Mouse (Mus musculus): Measurements from ENCODE around the gene Efl1. TPM values are rescaled to one million over a fixed set of nuclear protein-coding genes. Genes with fewer than 3 reads are reported as not detected.
"Not testable (repeated sequence)": the region's sequence is repeated elsewhere in the genome, so short reads cannot be mapped to it uniquely, and the experiment has no call there.

Efl1 gene
- polyA plus RNA-seq, 1 experiment from 2014 or later: 19.3 TPM

DNA sequence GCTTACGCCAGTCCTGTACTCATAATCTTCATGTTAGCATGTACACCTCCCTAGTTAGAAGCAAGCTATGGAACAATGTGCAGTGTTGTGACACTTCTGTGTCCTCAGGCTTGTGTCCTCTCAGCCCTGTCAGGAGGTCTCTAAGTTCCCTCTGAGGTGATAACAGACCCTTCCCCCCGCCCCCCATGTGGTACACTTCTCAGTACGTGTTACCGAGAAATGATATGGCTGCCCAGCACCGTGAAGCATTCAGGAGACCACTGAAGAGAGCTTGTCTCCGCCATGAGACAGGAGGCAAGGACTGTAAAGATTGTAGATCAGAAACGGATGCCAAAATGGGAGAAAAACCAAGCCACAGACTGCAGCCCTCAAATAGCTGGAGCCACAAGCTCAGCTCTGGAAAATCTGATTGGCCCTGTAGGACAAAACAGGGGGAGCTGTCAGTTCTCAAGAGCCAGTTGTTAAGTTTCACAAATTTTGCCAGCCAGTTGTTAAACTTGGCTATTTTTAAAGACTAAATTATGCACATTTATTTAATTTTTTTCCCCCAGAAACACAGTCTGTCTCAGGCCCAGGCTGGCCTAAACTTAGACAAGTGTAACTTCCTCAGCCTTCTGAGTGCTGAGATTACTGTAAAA lies 74.2 kb downstream of the Efl1 start:
- H3K4me2 ChIP-seq (replicated peaks): no peak overlapping the region
- no peaks in the 10 kb centered on the region for H3K27me3 ChIP-seq
- no peaks in the 10 kb centered on the region for H3K9me3 ChIP-seq (replicated peaks)
- H3K36me3 ChIP-seq: no peaks in the 10 kb centered on the region
- WGBS: 73% methylated on average over 7 of the region's 7 CpGs
- no peak for ATAC-seq (ENCODE audit: low FRiP score)
- no peak overlapping the region for H3K9ac ChIP-seq
- peaks cover 11% of the 10 kb centered on the region for H3K4me1 ChIP-seq
- H3K4me3 ChIP-seq: no peak overlapping the region
- H3K27ac ChIP-seq: no peak overlapping the region

DNA sequence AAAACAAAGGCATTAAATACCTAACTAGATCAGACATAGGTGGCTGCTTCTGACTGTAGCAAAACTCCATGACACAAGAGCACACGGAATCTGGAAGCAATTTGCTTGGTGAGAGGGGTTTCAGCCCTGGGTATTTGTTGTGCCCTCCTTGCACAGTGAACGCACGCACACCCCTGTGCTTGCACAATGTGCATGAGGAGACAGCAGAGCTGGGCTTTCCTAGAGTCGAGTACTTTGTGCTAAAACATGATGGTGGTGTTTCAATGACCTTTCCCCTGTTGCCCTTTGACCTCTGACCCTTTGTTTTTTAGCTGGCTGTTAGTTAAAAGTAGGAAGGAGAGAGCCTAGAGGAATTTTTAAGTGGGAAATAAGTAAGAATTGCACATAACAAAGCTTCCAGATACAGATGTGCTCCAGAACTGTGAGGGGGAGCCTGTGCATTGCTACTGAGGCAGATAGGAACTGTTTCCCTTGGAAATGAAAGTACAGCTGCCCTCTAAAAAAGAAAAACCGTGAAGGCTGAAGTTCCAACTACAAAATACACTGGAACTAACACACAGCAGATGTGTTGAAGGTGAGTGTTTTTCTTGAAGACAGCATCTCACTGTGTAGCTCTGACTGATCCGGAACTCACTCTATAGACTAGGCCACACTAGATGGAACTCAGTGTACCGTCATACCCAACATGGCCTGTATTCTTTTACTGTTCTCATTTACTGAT lies 74.9 kb downstream of the Efl1 start:
- Histone ChIP-seq H3K9me3 (replicated peaks) (no peaks in the 10 kb centered on the region), H3K4me1 (peaks cover 11% of the 10 kb centered on the region), H3K27ac (no peak overlapping the region), H3K36me3 (no peaks in the 10 kb centered on the region), H3K4me3 (no peak overlapping the region), H3K4me2 (replicated peaks) (no peak overlapping the region), H3K27me3 (no peaks in the 10 kb centered on the region), H3K9ac (no peak overlapping the region)
- ATAC-seq (ENCODE audit: low FRiP score): no peak
- 67% methylated on average over 7 of the region's 7 CpGs for WGBS

DNA sequence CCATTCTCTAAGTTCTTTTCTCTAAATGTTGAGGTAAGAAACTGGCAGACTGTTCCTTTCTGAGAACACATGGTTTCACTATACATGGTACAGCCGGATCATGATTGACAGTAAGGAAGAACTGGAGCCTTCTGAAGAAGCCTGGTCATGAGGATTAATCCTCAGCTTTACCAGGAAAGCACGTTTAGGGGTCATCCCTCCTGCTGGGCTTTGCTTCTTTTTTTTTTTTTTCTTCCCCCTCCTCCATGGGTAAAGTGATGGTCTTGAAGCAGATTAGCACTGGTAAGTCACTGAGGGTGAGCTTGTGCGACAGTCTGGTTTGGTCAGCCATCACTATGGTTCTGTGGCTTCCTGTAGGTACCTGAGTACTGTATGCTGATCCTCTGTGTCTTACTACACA lies 76.1 kb downstream of the Efl1 start:
- Histone ChIP-seq H3K36me3 (no peaks in the 10 kb centered on the region), H3K4me3 (no peak overlapping the region), H3K27ac (no peak overlapping the region), H3K4me2 (replicated peaks) (no peak overlapping the region), H3K27me3 (no peaks in the 10 kb centered on the region), H3K9me3 (replicated peaks) (no peaks in the 10 kb centered on the region), H3K9ac (no peak overlapping the region), H3K4me1 (peaks cover 11% of the 10 kb centered on the region)
- no peak for ATAC-seq (ENCODE audit: low FRiP score)
- 46% methylated on average over 3 of the region's 3 CpGs for WGBS

DNA sequence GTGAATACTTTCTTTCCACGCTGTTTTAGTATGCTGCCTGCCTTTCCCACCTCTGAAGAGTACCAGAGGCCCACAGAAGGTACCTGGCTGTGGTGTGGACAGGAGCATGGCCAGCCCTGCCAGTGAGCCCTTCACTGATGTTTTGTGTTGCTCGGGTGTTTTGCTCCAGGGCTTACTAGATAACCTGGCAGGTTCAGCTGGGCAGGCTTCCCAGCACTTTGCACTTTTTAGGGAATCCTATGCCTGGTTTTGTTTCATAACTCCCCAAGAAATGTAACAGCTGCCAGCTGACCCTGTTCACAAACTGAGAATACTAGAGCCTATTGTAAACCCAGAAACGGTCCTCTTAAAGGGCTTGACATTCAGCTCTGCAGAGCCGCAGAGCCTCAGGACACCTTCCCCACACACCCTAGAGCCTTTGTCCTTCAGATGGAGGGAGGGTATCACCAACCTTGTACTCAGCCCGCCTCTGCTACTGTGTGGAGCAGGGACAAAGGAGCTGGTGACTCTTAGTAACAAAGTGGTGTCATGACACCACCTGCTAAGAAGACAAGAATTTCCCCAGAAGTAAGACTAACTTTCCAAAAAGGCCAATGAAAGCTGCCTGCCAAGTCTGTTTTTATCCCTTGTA lies 76.7 kb downstream of the Efl1 start:
- 39% methylated on average over 5 of the region's 5 CpGs for WGBS
- no peaks in the 10 kb centered on the region for H3K9me3 ChIP-seq (replicated peaks)
- H3K4me1 ChIP-seq: peaks cover 11% of the 10 kb centered on the region
- H3K27me3 ChIP-seq: no peaks in the 10 kb centered on the region
- H3K4me3 ChIP-seq: no peak overlapping the region
- no peaks in the 10 kb centered on the region for H3K36me3 ChIP-seq
- no peak overlapping the region for H3K9ac ChIP-seq
- no peak overlapping the region for H3K27ac ChIP-seq
- ATAC-seq (ENCODE audit: low FRiP score): no peak
- H3K4me2 ChIP-seq (replicated peaks): no peak overlapping the region

DNA sequence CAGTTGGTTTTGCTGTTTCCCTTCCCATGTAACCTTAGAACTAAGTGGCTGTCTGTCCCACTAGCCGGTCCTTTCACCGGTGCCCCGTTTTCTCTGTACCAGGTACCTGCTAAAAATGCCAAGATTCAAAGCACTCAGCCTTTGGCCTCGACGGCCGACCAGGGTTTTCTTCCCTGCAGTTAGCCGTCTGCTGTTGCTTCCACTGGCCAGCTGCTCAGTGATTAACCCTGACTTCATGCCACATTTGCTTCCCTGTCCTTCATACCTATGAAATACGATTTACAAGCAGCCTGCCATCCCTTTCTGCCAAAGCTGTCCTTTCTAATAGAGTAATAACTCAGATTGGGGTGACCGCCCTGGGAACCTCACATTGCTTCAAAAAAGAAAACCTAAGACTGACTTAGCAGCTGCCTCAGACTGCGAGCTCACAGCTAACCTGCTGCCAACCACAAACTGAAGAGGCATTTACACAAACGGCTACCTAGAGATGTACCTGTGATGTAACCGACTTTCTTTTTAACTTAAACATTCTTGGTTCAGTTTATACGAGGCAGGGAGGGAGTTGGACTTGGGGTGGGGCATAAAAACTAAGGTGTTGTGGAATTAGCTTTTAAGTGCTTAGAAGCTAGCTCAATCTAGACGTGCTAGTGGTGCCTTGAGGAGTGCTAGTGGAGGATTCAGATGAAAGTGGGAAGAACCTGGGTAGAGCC lies 77.5 kb downstream of the Efl1 start:
- no peak for ATAC-seq (ENCODE audit: low FRiP score)
- Histone ChIP-seq H3K4me1 (peaks cover 11% of the 10 kb centered on the region), H3K36me3 (no peaks in the 10 kb centered on the region), H3K9ac (no peak overlapping the region), H3K27me3 (no peaks in the 10 kb centered on the region), H3K4me3 (no peak overlapping the region), H3K27ac (no peak overlapping the region), H3K9me3 (replicated peaks) (no peaks in the 10 kb centered on the region), H3K4me2 (replicated peaks) (no peak overlapping the region)
- WGBS: 60% methylated on average over 14 of the region's 14 CpGs

DNA sequence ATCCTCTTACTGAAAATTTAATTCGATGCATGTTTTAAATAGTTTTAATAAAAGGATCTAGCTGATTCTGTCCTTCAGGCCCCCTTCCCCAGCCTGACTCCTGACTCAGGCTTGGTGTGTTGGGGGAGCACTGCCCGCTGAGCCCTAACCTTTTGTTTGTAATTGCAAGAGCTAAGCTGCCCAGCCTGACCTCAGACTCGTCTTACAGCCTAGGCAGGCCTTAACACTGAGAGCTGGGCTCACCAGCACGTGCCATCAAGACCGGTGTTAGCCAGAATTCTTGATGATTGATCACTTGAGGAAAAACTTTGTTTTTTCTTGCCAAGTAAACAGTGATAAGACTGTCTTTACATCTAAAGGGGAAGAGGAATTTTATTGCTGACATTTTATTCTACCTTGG lies 78.7 kb downstream of the Efl1 start:
- H3K36me3 ChIP-seq: no peaks in the 10 kb centered on the region
- no peaks in the 10 kb centered on the region for H3K9me3 ChIP-seq (replicated peaks)
- no peak overlapping the region for H3K4me2 ChIP-seq (replicated peaks)
- H3K4me3 ChIP-seq: no peak overlapping the region
- no peak overlapping the region for H3K9ac ChIP-seq
- H3K4me1 ChIP-seq: peaks cover 11% of the 10 kb centered on the region
- no peak for ATAC-seq (ENCODE audit: low FRiP score)
- no peaks in the 10 kb centered on the region for H3K27me3 ChIP-seq
- no peak overlapping the region for H3K27ac ChIP-seq
- whole genome bisulfite sequencing: 37% methylated on average over 5 of the region's 5 CpGs

DNA sequence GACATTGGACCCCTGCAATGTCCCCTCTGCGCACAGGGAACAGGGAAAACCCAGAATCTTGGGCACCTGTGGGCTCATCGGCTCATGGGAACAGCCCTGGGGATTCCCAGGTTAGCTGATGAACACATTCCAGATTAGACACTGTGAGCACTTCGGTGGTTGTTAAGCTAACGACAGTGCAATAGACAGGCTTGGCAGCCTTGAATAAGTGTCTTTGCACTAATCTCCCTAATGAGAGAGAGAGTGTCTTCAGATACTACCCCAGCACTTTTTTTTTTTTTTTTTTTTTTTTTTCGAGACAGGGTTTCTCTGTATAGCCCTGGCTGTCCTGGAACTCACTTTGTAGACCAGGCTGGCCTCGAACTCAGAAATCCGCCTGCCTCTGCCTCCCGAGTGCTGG lies 80.6 kb downstream of the Efl1 start:
- H3K9me3 ChIP-seq (replicated peaks); ATAC-seq (ENCODE audit: low FRiP score): not testable (repeated sequence)
- 91% methylated on average over 6 of the region's 8 CpGs for WGBS

DNA sequence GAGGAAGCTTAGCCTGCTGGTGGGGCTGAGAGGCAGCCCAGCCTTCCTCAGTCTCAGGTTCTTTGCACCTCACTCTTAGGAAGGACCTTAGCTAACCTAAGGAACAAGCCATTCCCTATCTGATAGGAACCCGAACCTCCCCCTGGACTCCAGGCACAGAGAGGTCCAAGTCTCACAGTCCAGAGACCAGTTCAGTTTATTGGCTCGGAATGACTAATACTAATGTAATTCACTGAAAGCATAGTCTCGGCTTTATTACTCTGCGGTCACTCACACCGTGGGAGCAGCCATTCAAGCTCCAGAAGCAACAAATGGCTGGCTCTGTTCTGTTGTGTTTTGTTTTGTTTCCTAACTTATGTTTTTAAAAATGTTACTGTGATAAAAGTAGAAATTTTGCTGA lies 84.7 kb downstream of the Efl1 start:
- H3K9me3 ChIP-seq (replicated peaks): no peaks in the 10 kb centered on the region
- no peak overlapping the region for H3K4me3 ChIP-seq
- no peak overlapping the region for H3K27ac ChIP-seq
- H3K4me1 ChIP-seq: no peaks in the 10 kb centered on the region
- 0 out of 2 replicates have a peak, but pooled peaks cover 6% of the 10 kb centered on the region for H3K36me3 ChIP-seq
- H3K4me2 ChIP-seq (replicated peaks): no peak overlapping the region
- H3K27me3 ChIP-seq: no peaks in the 10 kb centered on the region
- H3K9ac ChIP-seq: no peak overlapping the region
- ATAC-seq (ENCODE audit: low FRiP score): no peak
- WGBS: 75% methylated on average over 5 of the region's 5 CpGs

More for the DNA sequence above, 80.6 kb downstream of the Efl1 start:
- H3K36me3 ChIP-seq; H3K4me2 ChIP-seq (replicated peaks); H3K9ac ChIP-seq; H3K4me3 ChIP-seq; H3K27me3 ChIP-seq; H3K27ac ChIP-seq: not testable (repeated sequence)
- peaks cover 11% of the 10 kb centered on the region for H3K4me1 ChIP-seq

DNA sequence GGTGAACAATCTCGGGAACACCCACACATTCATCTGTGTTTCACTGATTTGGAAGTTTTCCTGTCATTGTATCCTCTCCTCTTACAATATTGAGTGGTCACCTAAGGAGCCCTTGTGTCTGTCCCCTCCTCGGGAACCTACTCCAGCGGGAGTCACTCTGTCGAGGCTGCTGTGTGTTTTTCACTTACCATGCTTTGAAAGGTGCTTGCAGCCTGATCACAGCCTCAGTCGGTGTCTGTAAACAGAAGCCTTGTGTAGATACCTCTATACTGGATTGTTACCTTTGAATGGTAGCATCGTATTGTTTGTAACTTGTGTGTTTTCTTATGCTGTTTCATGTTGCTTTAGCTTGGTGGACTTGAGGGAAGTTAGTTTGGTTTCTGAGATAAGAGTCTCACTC lies 85.6 kb downstream of the Efl1 start:
- no peaks in the 10 kb centered on the region for H3K4me1 ChIP-seq
- WGBS: 78% methylated on average over 6 of the region's 6 CpGs
- no peak overlapping the region for H3K27ac ChIP-seq
- H3K9me3 ChIP-seq (replicated peaks): no peaks in the 10 kb centered on the region
- no peak overlapping the region for H3K4me3 ChIP-seq
- no peak overlapping the region for H3K4me2 ChIP-seq (replicated peaks)
- no peak overlapping the region for H3K9ac ChIP-seq
- no peaks in the 10 kb centered on the region for H3K27me3 ChIP-seq
- 0 out of 2 replicates have a peak, but pooled peaks cover 6% of the 10 kb centered on the region for H3K36me3 ChIP-seq
- no peak for ATAC-seq (ENCODE audit: low FRiP score)

DNA sequence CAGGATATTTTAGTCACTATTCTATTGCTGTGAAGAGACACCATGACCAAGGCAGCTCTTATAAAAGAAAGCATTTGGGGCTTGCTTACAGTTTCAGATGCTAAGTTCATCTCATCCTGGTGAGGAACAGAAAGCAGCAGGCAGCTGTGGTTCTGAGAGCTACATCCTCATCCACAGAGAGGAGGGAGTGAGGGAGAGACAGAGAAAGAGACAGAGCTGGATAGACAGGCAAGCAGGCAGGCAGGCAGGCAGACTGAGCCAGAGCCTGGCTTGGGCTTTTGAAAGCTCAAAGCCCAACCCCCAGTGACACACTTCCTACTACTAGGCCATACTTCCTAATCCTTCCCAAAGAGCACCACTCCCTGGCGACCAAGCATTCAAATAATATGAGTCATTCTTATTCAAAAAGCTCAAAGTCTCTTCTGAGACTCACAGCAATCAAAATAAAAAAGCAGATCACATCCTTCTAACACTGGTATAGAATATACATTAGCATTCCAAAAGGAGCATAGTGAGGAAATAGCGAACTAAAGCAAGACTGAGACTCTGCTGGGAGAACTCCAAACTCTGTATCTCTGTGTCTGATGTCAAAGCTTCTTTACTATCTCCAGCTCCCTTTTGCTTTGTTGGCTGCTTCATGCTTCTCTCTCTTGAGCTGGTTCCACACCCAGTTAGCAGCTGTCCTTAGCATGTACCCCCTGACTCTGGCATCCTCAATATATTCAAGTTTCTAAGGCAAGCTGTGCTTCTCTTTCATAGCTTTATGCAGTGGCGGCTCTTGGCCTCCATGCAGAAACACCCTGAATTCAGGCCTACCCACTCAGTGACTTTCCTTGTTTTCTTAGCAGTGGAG lies 86.6 kb downstream of the Efl1 start:
- no peaks in the 10 kb centered on the region for H3K4me1 ChIP-seq
- 0 out of 2 replicates have a peak, but pooled peaks cover 6% of the 10 kb centered on the region for H3K36me3 ChIP-seq
- H3K27me3 ChIP-seq: no peaks in the 10 kb centered on the region
- no peak overlapping the region for H3K4me3 ChIP-seq
- no peaks in the 10 kb centered on the region for H3K9me3 ChIP-seq (replicated peaks)
- H3K4me2 ChIP-seq (replicated peaks): no peak overlapping the region
- WGBS: 84% methylated on average over 3 of the region's 3 CpGs
- H3K27ac ChIP-seq: no peak overlapping the region
- no peak for ATAC-seq (ENCODE audit: low FRiP score)
- H3K9ac ChIP-seq: no peak overlapping the region

DNA sequence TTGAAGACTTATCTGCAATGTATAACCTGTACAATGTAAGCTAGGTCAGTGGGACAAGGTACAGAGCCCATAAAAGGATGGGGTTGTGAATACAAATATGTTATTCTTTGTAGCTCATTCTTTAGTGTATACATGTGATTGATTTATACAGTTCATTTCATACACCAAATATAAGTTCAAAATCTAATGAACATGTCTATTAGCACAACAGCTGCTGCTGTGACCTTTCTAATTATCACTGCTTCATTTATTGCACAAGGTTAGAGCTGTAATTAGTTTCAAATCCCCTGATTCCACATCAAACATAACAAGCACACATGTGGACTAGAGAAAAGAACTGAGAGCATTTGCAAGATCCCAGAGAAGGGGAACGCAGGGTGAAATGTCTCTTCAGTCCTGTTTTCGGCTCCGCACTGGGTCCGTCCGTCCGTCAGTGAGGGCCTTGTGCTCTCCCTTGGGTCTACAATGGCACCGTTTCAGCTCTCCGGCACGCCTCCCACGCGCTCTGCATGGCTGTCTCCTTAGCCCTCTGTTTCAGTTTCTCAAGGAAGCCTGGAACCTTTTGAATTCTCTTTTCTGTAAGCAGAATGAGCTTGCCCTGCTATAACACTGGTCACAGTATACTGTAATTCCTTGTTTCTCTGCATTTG lies 94.8 kb downstream of the Efl1 start:
- no peaks in the 10 kb centered on the region for H3K9me3 ChIP-seq (replicated peaks)
- peak overlapping the region; percentile 50; the same call in 1 of the 2 replicates for H3K27ac ChIP-seq
- no peak overlapping the region for H3K9ac ChIP-seq
- H3K4me2 ChIP-seq (replicated peaks): no peak overlapping the region
- peaks cover 13% of the 10 kb centered on the region for H3K4me1 ChIP-seq
- no peaks in the 10 kb centered on the region for H3K36me3 ChIP-seq
- H3K4me3 ChIP-seq: no peak overlapping the region
- H3K27me3 ChIP-seq: no peaks in the 10 kb centered on the region
- 54% methylated on average over 11 of the region's 11 CpGs for WGBS
- 0 out of 2 replicates have a peak, but pooled peaks have one; percentile 46 for ATAC-seq (ENCODE audit: low FRiP score)
